In genomic region chr19:46314872-46315742, GRCm38 (mm10) we compare ENCODE assay signal across 8 mouse cellular contexts. TPM values are rescaled to one million over a fixed set of nuclear protein-coding genes. Genes with fewer than 3 reads are reported as not detected.
DNase-seq lines count a peak whose midpoint lies in the region; ATAC-seq and TF ChIP-seq lines count a peak whose summit lies in the region.

No protein-coding gene starts in this region.

- peaks cover 36% of the 10 kb centered on the region for H3K4me1 ChIP-seq in kidney, embryonic 15.5 days
- peaks cover 14% of the 10 kb centered on the region; the same call in 1 of the 2 replicates for H3K4me1 ChIP-seq in kidney, embryonic 16.5 days (ENCODE audit: insufficient read depth, low read length)
- peaks cover 5% of the 10 kb centered on the region for H3K4me1 ChIP-seq in bone marrow, adult 2 months (ENCODE audit: control insufficient read depth, insufficient read depth, low read length)
- peaks cover 47% of the 10 kb centered on the region for H3K4me1 ChIP-seq in liver, embryonic 11.5 days (replicated peaks; ENCODE audit: control insufficient read depth, insufficient read depth, low read length)
- peaks cover 37% of the 10 kb centered on the region for H3K4me1 ChIP-seq in forebrain, embryonic 16.5 days (replicated peaks; ENCODE audit: control insufficient read depth, insufficient read depth, low read length)

- TF ChIP-seq CTCF in bone marrow, adult 2 months (IDR thresholded peaks at IDR 0.05; ENCODE audit: control insufficient read depth, insufficient read depth, low read length), result no peak

- no peak for TF ChIP-seq POLR2A in bone marrow, adult 2 months (IDR thresholded peaks at IDR 0.05; ENCODE audit: borderline replicate concordance, control insufficient read depth, low read depth, low read length)

- 39% methylated on average over 14 of the region's 14 CpGs for WGBS in kidney, embryonic 15.5 days
- WGBS in kidney, embryonic 16.5 days, result 39% methylated on average over 14 of the region's 14 CpGs
- 5% methylated on average over 14 of the region's 14 CpGs for WGBS in bone marrow, adult 2 months
- WGBS in liver, embryonic 11.5 days, result 14% methylated on average over 14 of the region's 14 CpGs
- 43% methylated on average over 14 of the region's 14 CpGs for WGBS in forebrain, embryonic 16.5 days

- peaks cover 20% of the 10 kb centered on the region for H3K36me3 ChIP-seq in kidney, embryonic 15.5 days
- no peaks in the 10 kb centered on the region; the same call in 1 of the 2 replicates for H3K36me3 ChIP-seq in kidney, embryonic 16.5 days (ENCODE audit: insufficient read depth, low read length)
- H3K36me3 ChIP-seq in liver, embryonic 11.5 days (ENCODE audit: control insufficient read depth, insufficient read depth, low read length), result peaks cover 10% of the 10 kb centered on the region; the same call in 1 of the 2 replicates
- no peaks in the 10 kb centered on the region for H3K36me3 ChIP-seq in forebrain, embryonic 16.5 days (ENCODE audit: control insufficient read depth, insufficient read depth)

- no peak for ATAC-seq in kidney, embryonic 15.5 days (replicated peaks; ENCODE audit: low FRiP score)
- ATAC-seq in kidney, embryonic 16.5 days (ENCODE audit: low FRiP score, low TSS enrichment), result no peak
- peak; percentile 89 for ATAC-seq in liver, embryonic 11.5 days (replicated peaks; ENCODE audit: low FRiP score)
- ATAC-seq in forebrain, embryonic 16.5 days, result no peak

- H3K9ac ChIP-seq in kidney, embryonic 15.5 days, result no peak overlapping the region
- no peak overlapping the region for H3K9ac ChIP-seq in kidney, embryonic 16.5 days (replicated peaks; ENCODE audit: low read length)
- H3K9ac ChIP-seq in liver, embryonic 11.5 days (ENCODE audit: low read depth, low read length), result peak overlapping the region; percentile 65
- H3K9ac ChIP-seq in forebrain, embryonic 16.5 days (replicated peaks; ENCODE audit: low read depth, low read length), result no peak overlapping the region

- 0 out of 2 replicates have a peak overlapping the region, but pooled peaks have one; percentile 10 for H3K4me2 ChIP-seq in kidney, embryonic 15.5 days
- no peak overlapping the region for H3K4me2 ChIP-seq in kidney, embryonic 16.5 days (replicated peaks; ENCODE audit: low read depth, low read length)
- peak overlapping the region; percentile 79 for H3K4me2 ChIP-seq in liver, embryonic 11.5 days
- no peak overlapping the region for H3K4me2 ChIP-seq in forebrain, embryonic 16.5 days (ENCODE audit: low read length)

- no peak overlapping the region for H3K27ac ChIP-seq in kidney, embryonic 15.5 days
- no peak overlapping the region for H3K27ac ChIP-seq in kidney, embryonic 16.5 days (ENCODE audit: low read length)
- H3K27ac ChIP-seq in bone marrow, adult 2 months (ENCODE audit: control insufficient read depth, insufficient read depth, low read depth, low read length, poor library complexity), result peak overlapping the region; percentile 9
- H3K27ac ChIP-seq in liver, embryonic 11.5 days (ENCODE audit: low read depth, low read length), result peak overlapping the region; percentile 80
- H3K27ac ChIP-seq in forebrain, embryonic 16.5 days (ENCODE audit: low read length), result no peak overlapping the region

- peaks cover 85% of the 10 kb centered on the region for H3K27me3 ChIP-seq in kidney, embryonic 15.5 days
- peaks cover 71% of the 10 kb centered on the region for H3K27me3 ChIP-seq in kidney, embryonic 16.5 days (ENCODE audit: insufficient read depth, low read length)
- peaks cover 70% of the 10 kb centered on the region for H3K27me3 ChIP-seq in liver, embryonic 11.5 days (replicated peaks; ENCODE audit: control insufficient read depth, insufficient read depth, low read length)
- peaks cover 57% of the 10 kb centered on the region for H3K27me3 ChIP-seq in forebrain, embryonic 16.5 days (replicated peaks; ENCODE audit: control insufficient read depth, insufficient read depth, low read length)

- peak; percentile 57 for DNase-seq in 416B (ENCODE audit: low read depth)
- peak; percentile 67 for DNase-seq in liver, embryonic 11.5 days (ENCODE audit: low spot score)
- no peak for DNase-seq in T-cell, adult 2 months (ENCODE audit: low spot score)
- no peak for DNase-seq in thymus, postnatal 25 days

- no peaks in the 10 kb centered on the region for H3K9me3 ChIP-seq in kidney, embryonic 15.5 days (replicated peaks)
- no peaks in the 10 kb centered on the region for H3K9me3 ChIP-seq in kidney, embryonic 16.5 days (ENCODE audit: low read length)
- no peaks in the 10 kb centered on the region for H3K9me3 ChIP-seq in liver, embryonic 11.5 days (ENCODE audit: control insufficient read depth, low read length)
- no peaks in the 10 kb centered on the region for H3K9me3 ChIP-seq in forebrain, embryonic 16.5 days (ENCODE audit: control insufficient read depth, low read length)

- no peak overlapping the region for H3K4me3 ChIP-seq in kidney, embryonic 15.5 days (replicated peaks)
- H3K4me3 ChIP-seq in kidney, embryonic 16.5 days (ENCODE audit: low read length), result no peak overlapping the region
- H3K4me3 ChIP-seq in bone marrow, adult 2 months (replicated peaks; ENCODE audit: control insufficient read depth, low read depth, low read length), result no peak overlapping the region
- peak overlapping the region; percentile 35; the same call in 1 of the 2 replicates for H3K4me3 ChIP-seq in liver, embryonic 11.5 days (ENCODE audit: low read depth, low read length)
- H3K4me3 ChIP-seq in forebrain, embryonic 16.5 days (replicated peaks; ENCODE audit: low read length), result no peak overlapping the region

RNA-seq across cellular contexts. Expression of gene Nfkb2, which starts 11.0 kb away (rescaled TPM):
- polyA plus RNA-seq in kidney, embryonic 15.5 days (2015; fragmentation: Nextera tagmentation; extraction: Ambion mirVana), result 8.3 and 9.8 TPM in 2 replicates
- polyA plus RNA-seq in kidney, embryonic 16.5 days (2015; fragmentation: Nextera tagmentation; extraction: Ambion mirVana), result 9.7 and 11.5 TPM in 2 replicates
- 10.3 and 24.3 TPM in 2 replicates for polyA plus RNA-seq in bone marrow, adult 2 months (2011; ENCODE audit: insufficient read depth, insufficient read length, low replicate concordance, missing spikeins)
- polyA plus RNA-seq in liver, embryonic 11.5 days (2014; fragmentation: Nextera tagmentation; extraction: Ambion mirVana), result 6.0 and 6.6 TPM in 2 replicates
- polyA plus RNA-seq in forebrain, embryonic 16.5 days (2015; fragmentation: Nextera tagmentation; extraction: Ambion mirVana), result 1.8 and 1.9 TPM in 2 replicates

RNA-seq across cellular contexts. Expression of gene Psd, which starts 11.8 kb away (rescaled TPM):
- 3.9 and 7.2 TPM in 2 replicates for polyA plus RNA-seq in kidney, embryonic 15.5 days (2015; fragmentation: Nextera tagmentation; extraction: Ambion mirVana)
- 4.5 and 5.4 TPM in 2 replicates for polyA plus RNA-seq in kidney, embryonic 16.5 days (2015; fragmentation: Nextera tagmentation; extraction: Ambion mirVana)
- polyA plus RNA-seq in bone marrow, adult 2 months (2011; ENCODE audit: insufficient read depth, insufficient read length, low replicate concordance, missing spikeins), result 1.1 and 4.8 TPM in 2 replicates
- 11.9 and 12.4 TPM in 2 replicates for polyA plus RNA-seq in liver, embryonic 11.5 days (2014; fragmentation: Nextera tagmentation; extraction: Ambion mirVana)
- 74.1 and 89.8 TPM in 2 replicates for polyA plus RNA-seq in forebrain, embryonic 16.5 days (2015; fragmentation: Nextera tagmentation; extraction: Ambion mirVana)

RNA-seq across cellular contexts. Expression of gene Fbxl15, which starts 12.9 kb away (rescaled TPM):
- 18.2 and 20.1 TPM in 2 replicates for polyA plus RNA-seq in kidney, embryonic 15.5 days (2015; fragmentation: Nextera tagmentation; extraction: Ambion mirVana)
- 22.4 and 26.0 TPM in 2 replicates for polyA plus RNA-seq in kidney, embryonic 16.5 days (2015; fragmentation: Nextera tagmentation; extraction: Ambion mirVana)
- polyA plus RNA-seq in bone marrow, adult 2 months (2011; ENCODE audit: insufficient read depth, insufficient read length, low replicate concordance, missing spikeins), result 1.2 and 3.0 TPM in 2 replicates
- 15.7 and 16.4 TPM in 2 replicates for polyA plus RNA-seq in liver, embryonic 11.5 days (2014; fragmentation: Nextera tagmentation; extraction: Ambion mirVana)
- 40.1 and 44.2 TPM in 2 replicates for polyA plus RNA-seq in forebrain, embryonic 16.5 days (2015; fragmentation: Nextera tagmentation; extraction: Ambion mirVana)

RNA-seq across cellular contexts. Expression of gene Cuedc2, which starts 23.4 kb away (rescaled TPM):
- polyA plus RNA-seq in kidney, embryonic 15.5 days (2015; fragmentation: Nextera tagmentation; extraction: Ambion mirVana), result 158 and 177 TPM in 2 replicates
- 188 and 198 TPM in 2 replicates for polyA plus RNA-seq in kidney, embryonic 16.5 days (2015; fragmentation: Nextera tagmentation; extraction: Ambion mirVana)
- 74.9 and 161 TPM in 2 replicates for polyA plus RNA-seq in bone marrow, adult 2 months (2011; ENCODE audit: insufficient read depth, insufficient read length, low replicate concordance, missing spikeins)
- 151 and 153 TPM in 2 replicates for polyA plus RNA-seq in liver, embryonic 11.5 days (2014; fragmentation: Nextera tagmentation; extraction: Ambion mirVana)
- polyA plus RNA-seq in forebrain, embryonic 16.5 days (2015; fragmentation: Nextera tagmentation; extraction: Ambion mirVana), result 375 and 392 TPM in 2 replicates

RNA-seq across cellular contexts. Expression of gene Mfsd13a, which starts 25.8 kb away (rescaled TPM):
- polyA plus RNA-seq in kidney, embryonic 15.5 days (2015; fragmentation: Nextera tagmentation; extraction: Ambion mirVana), result 12.5 and 15.0 TPM in 2 replicates
- polyA plus RNA-seq in kidney, embryonic 16.5 days (2015; fragmentation: Nextera tagmentation; extraction: Ambion mirVana), result 14.7 and 16.9 TPM in 2 replicates
- polyA plus RNA-seq in bone marrow, adult 2 months (2011; ENCODE audit: insufficient read depth, insufficient read length, low replicate concordance, missing spikeins), result 5.1 and 14.9 TPM in 2 replicates
- polyA plus RNA-seq in liver, embryonic 11.5 days (2014; fragmentation: Nextera tagmentation; extraction: Ambion mirVana), result 21.9 and 25.4 TPM in 2 replicates
- 12.2 and 12.3 TPM in 2 replicates for polyA plus RNA-seq in forebrain, embryonic 16.5 days (2015; fragmentation: Nextera tagmentation; extraction: Ambion mirVana)

Comparison
In these comparisons a context has a peak if more than half of its experiments do, and no peak if none do; other contexts are left out.
1. H3K4me2 ChIP-seq: peak in kidney, embryonic 15.5 days (single experiment) and liver, embryonic 11.5 days (single experiment); none in kidney, embryonic 16.5 days (single experiment) and forebrain, embryonic 16.5 days (single experiment).
2. H3K27ac ChIP-seq: peak in bone marrow, adult 2 months (single experiment) and liver, embryonic 11.5 days (single experiment); none in kidney, embryonic 15.5 days (single experiment), kidney, embryonic 16.5 days (single experiment) and forebrain, embryonic 16.5 days (single experiment).
3. DNase-seq: peak in 416B (single experiment) and liver, embryonic 11.5 days (single experiment); none in T-cell, adult 2 months (single experiment) and thymus, postnatal 25 days (single experiment).